Mouse (Mus musculus): Measurements from ENCODE around the gene Sall4. TPM values are rescaled to one million over a fixed set of nuclear protein-coding genes. Genes with fewer than 3 reads are reported as not detected.

Sall4 gene
- polyA plus RNA-seq, 1 experiment from 2014 or later: 0.65 TPM

GRCm38 (mm10) chr2:168740496-168740895 lies 27.2 kb downstream of the Sall4 start:
- Histone ChIP-seq H3K4me2 (replicated peaks; ENCODE audit: low read depth, low read length) (peak overlapping the region; percentile 90), H3K9me3 (ENCODE audit: control insufficient read depth, low read length) (peaks cover 5% of the 10 kb centered on the region; the same call in 1 of the 2 replicates), H3K4me1 (ENCODE audit: control insufficient read depth, insufficient read depth, low read length) (0 out of 2 replicates have a peak, but pooled peaks cover 4% of the 10 kb centered on the region), H3K4me3 (ENCODE audit: low read length) (peak overlapping the region; percentile 79; the same call in 1 of the 2 replicates), H3K9ac (ENCODE audit: low read depth, low read length) (peak overlapping the region; percentile 18; the same call in 1 of the 2 replicates), H3K27ac (ENCODE audit: low read depth, low read length) (no peak overlapping the region), H3K27me3 (ENCODE audit: control insufficient read depth, insufficient read depth, low read length) (no peaks in the 10 kb centered on the region), H3K36me3 (ENCODE audit: control insufficient read depth, insufficient read depth, low read length) (no peaks in the 10 kb centered on the region)
- no peak for ATAC-seq (ENCODE audit: low FRiP score, low TSS enrichment)
- WGBS: 88% methylated on average over 10 of the region's 10 CpGs

GRCm38 (mm10) chr2:168738854-168739253 lies 28.9 kb downstream of the Sall4 start:
- Histone ChIP-seq H3K4me3 (ENCODE audit: low read length) (no peak overlapping the region), H3K27ac (ENCODE audit: low read depth, low read length) (no peak overlapping the region), H3K4me1 (ENCODE audit: control insufficient read depth, insufficient read depth, low read length) (0 out of 2 replicates have a peak, but pooled peaks cover 4% of the 10 kb centered on the region), H3K9me3 (ENCODE audit: control insufficient read depth, low read length) (peaks cover 5% of the 10 kb centered on the region; the same call in 1 of the 2 replicates), H3K27me3 (ENCODE audit: control insufficient read depth, insufficient read depth, low read length) (no peaks in the 10 kb centered on the region), H3K36me3 (ENCODE audit: control insufficient read depth, insufficient read depth, low read length) (no peaks in the 10 kb centered on the region), H3K9ac (ENCODE audit: low read depth, low read length) (no peak overlapping the region), H3K4me2 (replicated peaks; ENCODE audit: low read depth, low read length) (no peak overlapping the region)
- no peak for ATAC-seq (ENCODE audit: low FRiP score, low TSS enrichment)
- WGBS: 96% methylated on average over 1 of the region's 1 CpGs

- no peak overlapping the region for H3K27ac ChIP-seq (ENCODE audit: low read depth, low read length)
Observed at GRCm38 (mm10) chr2:168737878-168738277, 29.9 kb downstream of the Sall4 start.

GRCm38 (mm10) chr2:168734023-168734422 lies 33.7 kb downstream of the Sall4 start:
- Histone ChIP-seq H3K36me3 (ENCODE audit: control insufficient read depth, insufficient read depth, low read length) (no peaks in the 10 kb centered on the region), H3K4me2 (replicated peaks; ENCODE audit: low read depth, low read length) (no peak overlapping the region), H3K9me3 (ENCODE audit: control insufficient read depth, low read length) (peaks cover 2% of the 10 kb centered on the region; the same call in 1 of the 2 replicates), H3K4me1 (ENCODE audit: control insufficient read depth, insufficient read depth, low read length) (no peaks in the 10 kb centered on the region), H3K27me3 (ENCODE audit: control insufficient read depth, insufficient read depth, low read length) (no peaks in the 10 kb centered on the region), H3K4me3 (ENCODE audit: low read length) (no peak overlapping the region), H3K9ac (ENCODE audit: low read depth, low read length) (no peak overlapping the region), H3K27ac (ENCODE audit: low read depth, low read length) (no peak overlapping the region)
- ATAC-seq (ENCODE audit: low FRiP score, low TSS enrichment): no peak
- 52% methylated on average over 11 of the region's 11 CpGs for WGBS

More at GRCm38 (mm10) chr2:168737878-168738277, 29.9 kb downstream of the Sall4 start:
- Histone ChIP-seq H3K9me3 (ENCODE audit: control insufficient read depth, low read length) (peaks cover 5% of the 10 kb centered on the region; the same call in 1 of the 2 replicates), H3K36me3 (ENCODE audit: control insufficient read depth, insufficient read depth, low read length) (no peaks in the 10 kb centered on the region), H3K4me2 (replicated peaks; ENCODE audit: low read depth, low read length) (no peak overlapping the region), H3K9ac (ENCODE audit: low read depth, low read length) (no peak overlapping the region), H3K4me1 (ENCODE audit: control insufficient read depth, insufficient read depth, low read length) (0 out of 2 replicates have a peak, but pooled peaks cover 4% of the 10 kb centered on the region), H3K4me3 (ENCODE audit: low read length) (no peak overlapping the region), H3K27me3 (ENCODE audit: control insufficient read depth, insufficient read depth, low read length) (no peaks in the 10 kb centered on the region)
- ATAC-seq (ENCODE audit: low FRiP score, low TSS enrichment): no peak
- WGBS: 77% methylated on average over 10 of the region's 10 CpGs

GRCm38 (mm10) chr2:168731258-168731657 lies 36.5 kb downstream of the Sall4 start:
- H3K4me1 ChIP-seq (ENCODE audit: control insufficient read depth, insufficient read depth, low read length): peaks cover 8% of the 10 kb centered on the region
- no peak for ATAC-seq (ENCODE audit: low FRiP score, low TSS enrichment)

GRCm38 (mm10) chr2:168729736-168730135 lies 38.0 kb downstream of the Sall4 start:
- WGBS: 86% methylated on average over 12 of the region's 12 CpGs
- no peaks in the 10 kb centered on the region for H3K27me3 ChIP-seq (ENCODE audit: control insufficient read depth, insufficient read depth, low read length)
- H3K4me3 ChIP-seq (ENCODE audit: low read length): no peak overlapping the region
- no peaks in the 10 kb centered on the region for H3K9me3 ChIP-seq (ENCODE audit: control insufficient read depth, low read length)
- no peaks in the 10 kb centered on the region for H3K36me3 ChIP-seq (ENCODE audit: control insufficient read depth, insufficient read depth, low read length)
- no peak overlapping the region for H3K9ac ChIP-seq (ENCODE audit: low read depth, low read length)
- H3K4me1 ChIP-seq (ENCODE audit: control insufficient read depth, insufficient read depth, low read length): peaks cover 12% of the 10 kb centered on the region
- H3K4me2 ChIP-seq (replicated peaks; ENCODE audit: low read depth, low read length): no peak overlapping the region
- H3K27ac ChIP-seq (ENCODE audit: low read depth, low read length): no peak overlapping the region
- ATAC-seq (ENCODE audit: low FRiP score, low TSS enrichment): no peak

More at GRCm38 (mm10) chr2:168731258-168731657, 36.5 kb downstream of the Sall4 start:
- H3K27ac ChIP-seq (ENCODE audit: low read depth, low read length): no peak overlapping the region
- H3K9me3 ChIP-seq (ENCODE audit: control insufficient read depth, low read length): no peaks in the 10 kb centered on the region
- no peaks in the 10 kb centered on the region for H3K36me3 ChIP-seq (ENCODE audit: control insufficient read depth, insufficient read depth, low read length)
- no peak overlapping the region for H3K9ac ChIP-seq (ENCODE audit: low read depth, low read length)
- no peak overlapping the region for H3K4me2 ChIP-seq (replicated peaks; ENCODE audit: low read depth, low read length)
- 82% methylated on average over 8 of the region's 8 CpGs for WGBS
- no peak overlapping the region for H3K4me3 ChIP-seq (ENCODE audit: low read length)
- no peaks in the 10 kb centered on the region for H3K27me3 ChIP-seq (ENCODE audit: control insufficient read depth, insufficient read depth, low read length)

GRCm38 (mm10) chr2:168728045-168728444 lies 39.7 kb downstream of the Sall4 start:
- peaks cover 12% of the 10 kb centered on the region for H3K4me1 ChIP-seq (ENCODE audit: control insufficient read depth, insufficient read depth, low read length)
- H3K9me3 ChIP-seq (ENCODE audit: control insufficient read depth, low read length): no peaks in the 10 kb centered on the region; the same call in 1 of the 2 replicates
- H3K9ac ChIP-seq (ENCODE audit: low read depth, low read length): no peak overlapping the region
- H3K27ac ChIP-seq (ENCODE audit: low read depth, low read length): no peak overlapping the region
- no peaks in the 10 kb centered on the region for H3K36me3 ChIP-seq (ENCODE audit: control insufficient read depth, insufficient read depth, low read length)
- ATAC-seq (ENCODE audit: low FRiP score, low TSS enrichment): no peak
- no peaks in the 10 kb centered on the region for H3K27me3 ChIP-seq (ENCODE audit: control insufficient read depth, insufficient read depth, low read length)
- WGBS: 53% methylated on average over 12 of the region's 12 CpGs
- H3K4me2 ChIP-seq (replicated peaks; ENCODE audit: low read depth, low read length): no peak overlapping the region
- H3K4me3 ChIP-seq (ENCODE audit: low read length): no peak overlapping the region

GRCm38 (mm10) chr2:168726007-168726406 lies 41.7 kb downstream of the Sall4 start:
- no peaks in the 10 kb centered on the region for H3K36me3 ChIP-seq (ENCODE audit: control insufficient read depth, insufficient read depth, low read length)
- peaks cover 12% of the 10 kb centered on the region for H3K4me1 ChIP-seq (ENCODE audit: control insufficient read depth, insufficient read depth, low read length)
- peak; percentile 77 for ATAC-seq (ENCODE audit: low FRiP score, low TSS enrichment)
- no peak overlapping the region for H3K27ac ChIP-seq (ENCODE audit: low read depth, low read length)
- no peak overlapping the region for H3K4me3 ChIP-seq (ENCODE audit: low read length)
- no peaks in the 10 kb centered on the region for H3K27me3 ChIP-seq (ENCODE audit: control insufficient read depth, insufficient read depth, low read length)
- no peak overlapping the region for H3K4me2 ChIP-seq (replicated peaks; ENCODE audit: low read depth, low read length)
- no peak overlapping the region for H3K9ac ChIP-seq (ENCODE audit: low read depth, low read length)
- no peaks in the 10 kb centered on the region; the same call in 1 of the 2 replicates for H3K9me3 ChIP-seq (ENCODE audit: control insufficient read depth, low read length)
- WGBS: 41% methylated on average over 6 of the region's 6 CpGs

- Histone ChIP-seq H3K36me3 (ENCODE audit: control insufficient read depth, insufficient read depth, low read length) (no peaks in the 10 kb centered on the region), H3K4me3 (ENCODE audit: low read length) (no peak overlapping the region), H3K9me3 (ENCODE audit: control insufficient read depth, low read length) (no peaks in the 10 kb centered on the region; the same call in 1 of the 2 replicates), H3K9ac (ENCODE audit: low read depth, low read length) (no peak overlapping the region), H3K4me2 (replicated peaks; ENCODE audit: low read depth, low read length) (no peak overlapping the region), H3K27me3 (ENCODE audit: control insufficient read depth, insufficient read depth, low read length) (no peaks in the 10 kb centered on the region), H3K27ac (ENCODE audit: low read depth, low read length) (no peak overlapping the region), H3K4me1 (ENCODE audit: control insufficient read depth, insufficient read depth, low read length) (peaks cover 5% of the 10 kb centered on the region; the same call in 1 of the 2 replicates)
- ATAC-seq (ENCODE audit: low FRiP score, low TSS enrichment): peak; percentile 56
- WGBS: 48% methylated on average over 14 of the region's 14 CpGs
Observed at GRCm38 (mm10) chr2:168721313-168721712, 46.4 kb downstream of the Sall4 start.
